Mouse (Mus musculus): ENCODE measurements around the gene Fbxw8.
A peak's percentile ranks its signal among the peaks of the same experiment; 100 is the strongest.

Fbxw8 gene

DNA sequence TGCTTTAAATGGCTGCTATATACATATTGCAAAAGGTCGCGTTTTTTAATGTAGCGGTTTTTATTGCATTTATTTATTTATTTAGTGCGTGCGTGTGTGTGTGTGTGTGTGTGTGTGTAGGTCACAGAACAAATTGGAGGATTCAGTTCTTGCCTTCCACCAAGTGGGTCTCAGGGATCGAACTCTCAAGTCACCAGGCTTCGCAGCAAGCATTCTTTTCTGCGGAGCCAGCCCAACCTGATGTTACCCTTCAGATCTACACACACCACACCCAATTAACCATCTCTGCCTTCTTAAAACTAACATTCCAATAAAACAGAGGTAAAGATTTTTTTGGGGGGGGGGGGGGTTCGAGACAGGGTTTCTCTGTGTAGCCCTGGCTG, 292 bp upstream of the Fbxw8 start:
- no peak for DNase-seq (ENCODE audit: low spot score)

DNA sequence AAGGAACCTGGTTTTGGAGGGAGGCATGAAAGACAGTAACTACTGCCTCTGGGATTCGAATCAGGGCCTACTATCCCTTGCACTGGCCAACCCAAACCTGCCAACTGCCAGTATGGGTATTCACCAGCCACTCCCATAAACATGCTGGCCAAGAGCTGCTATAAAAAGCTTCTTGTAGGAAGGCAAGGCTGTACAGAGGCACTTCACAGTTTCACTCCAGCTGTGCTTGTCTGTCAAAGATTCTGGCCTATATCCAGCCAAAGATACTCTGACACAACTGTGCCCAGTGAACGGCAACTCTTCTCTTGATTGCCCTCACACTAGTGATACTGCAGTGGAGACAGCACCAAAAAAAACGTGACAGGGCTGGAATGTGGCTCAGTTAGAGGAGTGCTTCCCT, 5.6 kb downstream of the Fbxw8 start:
- DNase-seq (ENCODE audit: low spot score) = peak; percentile 96

DNA sequence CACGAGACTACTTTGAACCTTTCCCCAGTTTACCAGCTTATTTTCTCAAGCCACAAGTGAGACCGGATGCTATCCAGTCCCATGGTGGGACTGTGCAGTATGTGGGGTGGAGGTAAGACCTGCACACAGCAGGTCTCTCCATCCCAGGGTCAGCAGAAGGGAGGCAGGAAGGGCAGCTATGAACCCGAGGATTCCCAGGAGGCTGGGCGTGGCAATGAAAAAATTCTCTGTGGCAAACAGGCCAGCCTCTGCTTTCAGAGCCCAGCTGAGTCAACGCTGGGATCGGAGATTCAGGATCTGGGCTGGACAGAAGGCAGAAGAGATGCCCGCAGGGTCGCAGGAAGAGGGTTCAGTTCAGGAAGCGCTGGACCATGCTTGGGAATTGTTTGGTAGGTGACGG, 8.0 kb downstream of the Fbxw8 start:
- DNase-seq (ENCODE audit: low spot score) = peak; percentile 71

DNA sequence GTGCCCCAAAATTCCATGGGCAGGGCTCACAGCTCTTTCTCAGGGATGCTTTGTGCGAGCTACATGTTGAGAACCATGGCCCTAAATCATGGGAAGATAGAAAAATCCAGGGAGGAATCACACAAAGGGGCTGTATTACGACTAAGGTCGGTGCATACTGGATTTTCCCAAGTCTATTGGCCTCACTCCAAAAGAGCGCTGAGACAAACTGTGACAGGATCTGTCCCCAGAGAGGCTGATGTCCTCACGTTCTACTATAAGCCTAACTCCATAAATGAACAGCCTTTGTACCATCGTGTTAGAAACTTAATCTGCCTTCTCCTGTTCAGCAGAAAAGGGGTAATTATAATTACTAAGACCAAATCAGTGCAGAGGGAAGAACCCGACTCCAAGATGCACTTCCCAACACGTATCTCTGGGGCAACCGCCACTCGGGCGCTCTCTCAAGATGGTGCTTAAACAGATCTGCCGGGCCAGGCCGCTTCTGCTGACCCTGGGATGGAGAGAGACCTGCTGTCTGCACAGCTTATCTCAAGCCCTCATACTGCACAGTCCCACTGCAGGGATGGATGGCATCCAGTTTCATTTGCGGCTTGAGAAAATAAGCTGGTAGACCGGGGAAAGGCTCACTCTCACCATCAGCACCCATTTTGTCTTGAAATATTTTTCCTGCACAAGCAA, 9.1 kb downstream of the Fbxw8 start:
- DNase-seq (ENCODE audit: low spot score) = peak; percentile 66

DNA sequence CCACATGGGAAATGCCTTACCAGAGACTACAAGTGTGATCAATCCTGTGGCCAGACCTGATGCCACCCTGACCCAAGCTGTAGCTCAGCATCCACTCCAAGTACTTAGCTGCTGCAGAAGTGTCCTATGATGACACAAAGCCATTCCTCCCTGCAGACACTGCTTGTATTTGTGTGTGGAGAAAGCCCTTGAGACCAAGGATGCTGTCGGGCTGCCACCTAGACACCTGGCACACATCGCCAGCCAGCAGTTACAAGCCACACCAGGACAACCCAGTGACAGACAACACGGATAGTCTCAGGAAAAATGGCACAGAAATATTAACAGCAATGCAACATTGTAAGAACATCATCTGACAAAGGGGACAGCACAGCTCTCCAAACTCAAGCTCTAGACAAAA, 9.8 kb downstream of the Fbxw8 start:
- no peak for DNase-seq (ENCODE audit: low spot score)

DNA sequence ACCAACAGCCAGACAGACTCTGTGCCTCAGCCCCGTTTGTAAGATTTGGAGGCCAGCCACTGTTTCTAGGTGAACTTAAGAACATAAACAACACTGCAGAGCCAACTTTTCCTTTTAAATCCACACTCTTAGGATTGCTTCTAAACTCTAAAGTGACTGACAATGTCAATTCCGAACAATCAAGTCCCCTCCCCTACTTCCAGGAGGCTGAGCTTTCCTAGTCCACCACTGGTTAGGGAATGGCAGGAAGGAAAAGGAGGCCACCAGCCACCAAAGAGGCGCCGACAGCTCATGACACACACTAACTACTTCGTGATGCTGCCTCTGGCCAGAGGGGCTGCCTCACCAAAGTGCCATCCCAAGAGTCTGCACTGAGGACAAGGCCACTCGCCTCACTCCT, 10.5 kb downstream of the Fbxw8 start:
- DNase-seq (ENCODE audit: low spot score) = no peak

DNA sequence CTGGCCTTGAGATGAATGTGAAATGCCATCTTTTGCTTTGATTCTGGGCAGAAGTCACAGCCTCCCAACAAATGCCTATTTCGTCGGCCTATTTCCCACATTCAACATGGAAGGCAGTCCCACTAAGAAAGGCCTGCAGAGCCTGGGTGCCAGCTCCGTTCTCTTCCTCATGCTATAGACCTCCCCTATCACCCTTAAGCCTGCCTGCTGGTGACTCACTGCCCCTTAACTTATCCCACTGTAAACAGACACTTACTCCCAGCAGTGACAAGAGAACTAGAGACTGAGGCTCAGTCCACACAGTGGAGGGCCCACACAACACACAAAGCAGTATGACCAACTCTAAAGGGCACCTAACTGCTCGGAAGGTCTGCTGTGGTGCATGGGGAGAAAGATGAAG, 10.9 kb downstream of the Fbxw8 start:
- DNase-seq (ENCODE audit: low spot score) = peak; percentile 27

DNA sequence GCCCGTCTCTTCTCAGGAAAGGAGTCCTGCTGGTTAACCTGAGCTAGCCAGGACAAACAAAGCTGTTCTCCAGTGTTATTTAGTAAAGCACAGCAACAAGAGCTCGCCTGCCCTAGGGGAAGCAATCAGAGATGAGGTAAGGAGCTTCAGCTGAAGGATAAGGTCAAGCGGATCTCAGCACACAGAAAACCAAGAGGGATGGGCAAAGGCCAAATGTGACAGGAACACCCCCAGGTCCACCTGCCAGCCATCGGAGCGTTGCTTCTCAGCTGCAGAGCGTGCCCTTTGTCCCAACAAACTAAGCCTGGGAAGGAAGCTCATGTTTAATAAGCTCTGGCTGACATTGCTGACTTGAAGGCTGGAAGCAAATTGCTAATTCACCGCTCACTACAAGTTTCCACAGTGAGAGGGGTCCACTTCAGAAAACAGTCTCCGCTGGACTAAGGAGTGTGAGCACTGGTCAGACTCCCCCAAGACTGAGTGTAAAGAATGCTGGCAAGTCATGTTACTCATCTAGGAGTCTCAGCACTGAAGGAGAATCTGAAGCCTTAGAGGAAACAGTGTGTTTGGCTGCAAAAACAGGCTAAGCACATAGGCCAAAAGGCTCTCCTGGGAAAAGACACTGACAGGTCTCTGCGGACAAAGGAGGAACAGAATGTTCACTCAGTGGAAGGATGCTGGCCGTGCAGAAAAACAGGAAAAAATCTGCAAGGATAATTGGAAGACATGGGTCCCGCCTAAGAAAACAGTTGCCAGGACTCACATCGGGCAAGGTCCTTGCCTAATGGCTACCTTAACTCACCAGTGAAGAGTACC, 11.8 kb downstream of the Fbxw8 start:
- DNase-seq (ENCODE audit: low spot score) = peak; percentile 82

DNA sequence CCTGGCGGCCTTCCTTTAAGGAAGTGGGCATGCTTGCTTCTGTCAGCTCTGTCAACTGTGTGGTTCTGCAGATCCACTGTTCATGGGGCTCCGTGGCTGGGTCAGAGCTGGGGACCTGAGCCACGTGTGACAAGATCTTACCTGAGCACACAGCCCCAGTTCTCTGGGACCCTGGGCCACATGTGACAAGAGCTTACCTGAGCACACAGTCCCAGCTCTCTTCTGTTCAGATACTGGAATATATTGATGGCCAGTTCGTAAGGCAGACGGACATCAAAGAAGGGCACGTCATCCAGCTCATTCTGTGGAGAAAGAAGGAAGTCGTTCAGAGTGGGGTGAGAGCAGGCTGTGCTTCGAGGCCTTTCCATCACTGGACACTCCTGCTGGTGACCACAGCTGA, 12.8 kb downstream of the Fbxw8 start:
- no peak for DNase-seq (ENCODE audit: low spot score)

DNA sequence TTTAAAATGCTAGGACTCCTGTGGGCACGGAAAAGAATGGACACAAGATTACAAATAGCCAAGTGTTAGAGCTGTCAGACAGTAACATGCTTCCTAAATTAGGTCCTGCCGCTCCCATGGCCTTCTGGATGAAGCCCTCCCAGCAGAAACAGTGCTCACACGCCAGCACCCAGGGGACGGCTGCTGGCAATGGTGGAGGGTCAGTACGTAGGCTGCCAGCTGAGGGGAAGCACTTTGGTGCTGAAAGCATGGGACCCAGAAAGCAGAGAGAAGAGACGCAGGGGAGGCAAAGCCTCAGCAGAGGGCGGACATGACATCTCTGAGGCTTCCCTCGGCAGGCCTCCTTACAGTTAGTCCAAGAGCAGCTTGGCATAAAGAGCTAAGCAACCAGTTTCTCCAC, 15.6 kb downstream of the Fbxw8 start:
- DNase-seq (ENCODE audit: low spot score) = no peak

DNA sequence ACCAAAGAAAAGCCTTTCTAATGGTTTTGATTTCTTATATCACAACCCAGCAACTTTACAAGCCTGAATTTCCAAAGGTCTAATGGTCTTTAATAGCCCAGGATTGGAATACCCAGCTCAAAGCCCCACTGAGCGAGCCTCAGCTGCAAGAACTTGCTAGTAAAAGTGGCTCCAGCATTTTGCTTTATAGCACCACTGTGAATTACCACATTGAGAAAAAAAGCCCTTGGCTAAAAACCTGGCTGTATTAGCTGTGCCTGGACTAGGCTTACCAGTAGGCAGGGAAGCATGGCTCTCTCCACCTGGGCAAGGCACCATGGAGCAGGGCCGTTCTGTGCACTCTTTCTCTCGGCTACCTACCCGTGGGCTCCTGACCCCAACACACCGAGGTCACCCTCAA, 18.9 kb downstream of the Fbxw8 start:
- no peak for DNase-seq (ENCODE audit: low spot score)

DNA sequence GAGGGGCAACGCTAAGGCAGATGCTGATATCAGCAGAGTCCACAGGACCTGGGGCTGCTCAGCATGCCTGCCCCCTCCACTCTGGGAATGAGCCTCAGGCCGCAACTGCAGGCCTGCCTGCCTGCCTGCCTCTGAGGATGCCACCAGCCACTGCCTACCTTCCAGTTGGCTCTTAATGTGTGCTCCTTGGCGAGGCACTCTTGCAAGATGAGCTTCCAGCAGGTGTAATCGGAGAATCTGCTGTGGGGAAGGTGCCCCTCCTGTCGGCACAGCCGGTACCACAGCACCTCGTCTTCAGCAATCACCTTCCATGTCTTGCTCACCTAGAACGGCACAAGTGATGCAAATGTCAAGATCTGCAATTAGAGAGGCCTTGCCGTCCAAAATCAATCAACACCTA, 26.6 kb downstream of the Fbxw8 start:
- no peak for DNase-seq (ENCODE audit: low spot score)

DNA sequence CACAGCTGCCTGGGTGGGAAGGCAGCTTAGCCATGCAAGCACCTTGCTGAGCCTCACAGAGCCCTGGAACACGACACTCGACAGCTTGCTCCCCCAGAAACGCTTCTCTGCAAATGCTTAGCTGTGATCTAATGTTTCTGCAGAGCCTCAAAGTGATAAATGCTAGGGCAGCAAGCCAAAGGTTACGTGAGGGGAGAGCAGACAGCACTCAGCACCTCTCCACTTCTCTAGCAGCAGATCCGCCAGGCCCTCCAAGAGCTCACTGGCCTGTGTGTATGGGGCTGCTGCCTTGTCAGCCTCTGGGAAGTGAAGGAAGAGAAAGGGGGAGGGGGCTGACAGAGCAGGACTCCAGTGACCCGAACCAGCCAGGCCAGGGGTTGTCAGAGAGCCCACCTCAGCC, 27.1 kb downstream of the Fbxw8 start:
- no peak for DNase-seq (ENCODE audit: low spot score)

DNA sequence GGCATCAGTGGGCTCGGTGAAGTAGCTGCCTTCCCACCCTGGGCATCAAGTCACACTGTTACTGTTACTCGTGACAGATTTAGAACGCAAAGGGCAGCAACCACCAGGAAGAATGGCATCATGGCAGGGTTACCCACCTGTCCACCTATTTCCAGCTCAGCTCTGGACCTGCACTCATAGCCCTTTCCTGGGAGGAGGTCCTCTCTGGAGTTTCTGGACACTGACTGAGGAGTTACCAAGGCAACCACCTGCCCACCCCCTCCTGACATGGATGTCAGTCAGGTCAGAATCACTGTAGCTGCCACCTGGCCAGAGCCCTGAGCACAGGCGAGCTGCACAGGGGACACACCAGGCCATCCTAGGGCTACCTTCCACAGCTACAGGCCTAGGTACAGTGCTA, 28.6 kb downstream of the Fbxw8 start:
- DNase-seq (ENCODE audit: low spot score) = no peak

DNA sequence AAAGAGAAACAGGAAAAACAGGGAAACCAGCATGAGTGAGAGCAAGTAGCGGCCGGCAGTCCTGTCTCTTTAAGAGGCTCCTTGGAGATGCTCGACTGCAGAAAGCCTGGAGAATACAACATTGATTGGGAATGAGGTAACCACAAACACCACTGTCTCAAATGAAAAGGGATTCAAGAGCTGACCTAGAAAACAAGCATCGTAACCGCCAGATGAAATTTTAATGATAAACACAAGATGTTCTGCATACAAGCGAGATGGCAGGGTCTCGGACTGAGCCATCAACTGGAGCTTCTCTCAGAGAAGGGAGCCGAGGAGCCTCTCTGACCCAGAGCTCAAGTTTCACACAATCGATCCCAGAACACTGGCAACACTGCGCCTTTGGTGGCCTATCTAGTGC, 32.2 kb downstream of the Fbxw8 start:
- DNase-seq (ENCODE audit: low spot score) = no peak

DNA sequence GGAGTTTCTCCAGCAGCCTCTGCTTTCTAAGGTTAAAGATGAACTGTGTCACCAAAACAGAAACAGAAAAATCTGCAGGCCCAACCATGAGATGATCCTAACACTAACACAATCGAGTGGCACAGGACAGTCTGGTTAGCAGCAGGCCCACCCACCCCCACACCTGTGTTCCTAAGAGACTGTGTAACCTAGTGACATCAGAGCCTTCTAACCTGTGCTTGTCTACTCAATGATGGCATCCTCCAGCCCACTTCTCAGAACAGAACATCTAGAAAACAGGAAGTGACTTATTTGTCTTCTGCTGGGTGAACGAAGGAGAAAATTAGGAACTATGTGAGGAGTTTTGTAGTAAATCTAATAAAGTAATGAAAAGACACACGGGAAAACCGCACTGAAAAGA, 33.3 kb downstream of the Fbxw8 start:
- DNase-seq (ENCODE audit: low spot score) = no peak

DNA sequence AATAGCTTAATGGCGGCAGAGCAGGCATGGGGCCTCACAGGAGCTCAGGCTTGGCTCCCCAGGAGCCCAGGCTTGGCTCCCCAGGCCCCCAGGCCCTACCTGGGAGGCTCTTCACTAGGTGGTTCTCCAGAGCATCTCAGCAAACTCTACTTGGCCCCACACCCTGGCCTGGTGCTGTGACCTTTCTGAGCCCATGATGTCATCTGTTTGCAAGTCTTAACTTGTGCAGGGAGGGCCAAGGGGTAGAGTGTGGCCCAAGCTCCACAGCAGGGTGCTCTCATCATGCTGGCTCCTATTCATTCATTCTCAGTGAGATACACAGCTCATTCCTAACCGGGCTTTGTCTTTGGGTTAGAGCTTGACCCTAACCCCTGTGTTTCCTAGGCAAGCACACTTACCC, 34.6 kb downstream of the Fbxw8 start:
- no peak for DNase-seq (ENCODE audit: low spot score)

DNA sequence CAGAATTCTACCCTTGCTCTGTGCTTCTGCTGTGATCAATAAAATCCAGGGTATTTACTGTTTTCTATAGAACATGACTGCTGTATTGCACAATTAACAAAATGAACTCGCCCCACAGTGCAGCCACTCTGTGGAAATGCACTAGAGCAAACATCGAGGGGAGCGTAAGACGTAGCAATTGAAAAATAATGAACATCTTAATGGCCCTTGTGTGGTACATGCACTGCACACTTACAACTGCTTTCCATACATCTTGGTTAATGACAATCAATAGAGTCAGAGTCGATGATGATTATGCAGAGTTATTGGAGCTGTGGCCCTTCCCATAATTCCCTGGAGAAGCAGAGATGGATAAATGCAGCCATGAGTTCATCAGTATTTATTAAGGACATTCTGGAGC, 36.3 kb downstream of the Fbxw8 start:
- no peak for DNase-seq (ENCODE audit: low spot score)

DNA sequence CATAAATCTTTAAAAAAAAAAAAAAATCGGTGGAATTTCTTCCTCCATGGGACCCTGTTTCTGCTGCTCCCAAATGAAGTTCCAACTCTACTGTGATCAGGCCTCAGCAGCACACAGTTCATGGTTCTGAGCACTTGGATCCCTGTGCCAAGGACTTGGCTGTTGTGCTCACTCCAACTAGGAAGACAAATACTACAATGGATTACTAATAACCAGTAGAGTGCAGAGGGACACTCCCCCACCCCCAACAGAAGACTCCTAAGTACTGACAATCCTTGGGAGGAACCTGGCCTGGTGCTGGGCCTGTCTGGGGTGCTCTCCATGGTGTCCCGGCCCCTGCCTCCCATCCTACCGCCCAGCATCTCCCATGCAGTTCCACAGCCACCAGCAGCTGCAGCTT, 36.9 kb downstream of the Fbxw8 start:
- DNase-seq (ENCODE audit: low spot score) = no peak

DNA sequence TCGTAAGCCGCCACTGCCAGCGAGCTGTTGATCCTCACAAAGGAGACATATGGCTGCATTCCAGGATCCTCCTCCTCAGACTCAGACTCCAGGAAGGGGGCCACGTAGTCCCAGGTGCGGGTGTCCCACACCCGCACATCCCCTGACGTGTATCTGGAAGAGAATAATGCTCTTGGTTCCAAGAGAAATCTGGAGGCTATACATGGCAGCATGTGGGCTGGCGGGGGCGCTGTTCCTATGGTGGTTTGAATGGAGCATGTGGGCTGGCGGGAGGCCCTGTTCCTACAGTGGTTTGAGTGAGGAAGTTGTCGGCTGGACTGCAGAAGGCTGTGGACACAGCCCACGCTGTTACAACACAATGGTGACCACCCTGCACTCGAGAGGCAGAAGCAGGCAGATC, 41.6 kb downstream of the Fbxw8 start:
- DNase-seq (ENCODE audit: low spot score) = no peak

DNA sequence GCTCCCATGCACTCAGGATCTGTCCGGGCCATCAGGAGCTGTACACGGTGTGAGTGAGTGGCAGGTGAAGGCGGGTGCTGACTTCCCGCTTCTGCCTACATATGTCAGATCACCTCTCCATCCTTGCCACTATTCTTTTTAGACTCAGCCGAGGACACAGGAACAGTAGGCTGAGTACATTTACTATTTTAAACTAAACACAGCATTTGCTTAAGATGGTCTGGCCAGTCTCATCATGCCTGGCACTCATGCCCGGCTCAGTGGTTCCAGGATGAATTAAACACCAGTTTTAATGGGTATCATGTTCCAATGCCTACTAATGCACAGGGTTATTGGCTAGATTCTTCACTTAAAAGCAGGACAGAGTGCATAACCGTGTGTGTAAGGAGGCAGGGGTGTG, 42.2 kb downstream of the Fbxw8 start:
- DNase-seq (ENCODE audit: low spot score) = no peak

DNA sequence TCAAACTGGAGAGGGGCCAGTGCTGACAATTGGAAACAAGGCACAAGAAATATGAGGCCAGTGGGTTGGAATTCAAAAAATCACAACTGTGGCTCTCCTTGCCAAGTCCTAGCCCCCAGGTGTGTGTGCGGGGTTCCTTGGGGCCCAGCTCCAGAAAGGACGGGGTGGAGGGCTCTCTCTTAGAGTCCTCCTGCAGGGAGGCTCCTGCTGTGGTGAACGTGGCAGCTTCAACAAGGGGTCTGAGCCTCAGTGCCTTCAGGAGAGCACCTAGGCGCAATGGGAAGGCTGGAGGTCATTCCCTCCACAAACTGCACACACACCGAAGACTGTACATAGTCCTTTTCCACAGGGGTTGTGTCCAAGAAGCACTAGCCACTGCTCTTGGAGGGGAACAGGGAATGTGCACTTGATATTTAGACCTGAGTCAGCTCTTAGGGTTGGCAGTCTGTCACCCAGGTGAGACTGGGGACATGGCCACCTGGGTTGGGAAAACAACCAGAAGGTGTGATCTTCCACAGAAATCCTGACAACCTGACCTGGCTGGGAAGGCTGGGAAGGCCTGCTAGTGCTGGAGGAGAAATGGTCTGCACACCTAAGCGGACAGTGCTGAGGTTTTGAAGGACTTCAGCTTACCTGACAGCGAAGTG, 46.3 kb downstream of the Fbxw8 start:
- DNase-seq (ENCODE audit: low spot score) = no peak

DNA sequence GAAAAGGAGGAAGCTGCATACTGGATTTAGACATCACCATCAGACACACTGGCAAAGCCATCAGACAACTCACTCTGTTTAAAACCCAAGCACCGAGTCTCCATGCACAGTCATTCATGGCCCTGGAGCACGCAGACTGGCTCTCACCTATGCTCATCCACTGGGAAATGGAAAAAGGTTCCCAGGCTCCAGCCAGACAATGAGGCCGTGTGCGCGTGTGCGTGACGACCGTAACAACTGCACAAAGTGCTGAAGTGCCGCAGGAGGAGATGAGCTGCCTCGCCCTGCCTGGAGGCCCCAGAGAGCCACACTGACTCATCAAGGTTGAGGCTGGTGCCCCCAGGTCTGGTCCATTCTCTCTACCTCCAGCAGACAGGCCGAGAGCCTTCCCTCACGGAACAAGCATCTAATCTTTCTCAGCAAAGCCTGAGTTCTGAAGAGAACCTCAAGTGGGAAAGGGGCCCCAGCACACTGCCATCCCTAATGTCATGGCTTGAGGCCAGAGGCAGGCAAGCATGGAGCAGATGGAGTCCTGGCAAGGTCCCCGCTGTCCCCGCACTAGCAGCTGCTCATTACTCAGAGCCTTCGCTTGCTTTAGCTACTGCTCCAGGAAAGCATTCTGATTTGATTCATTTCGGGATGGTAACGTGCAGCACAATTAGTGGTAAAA, 47.0 kb downstream of the Fbxw8 start:
- no peak for DNase-seq (ENCODE audit: low spot score)
